Mouse (Mus musculus) lung, embryonic 15.5 days (tissue): ENCODE measurements around the gene Wdpcp. TPM values are rescaled to one million over a fixed set of nuclear protein-coding genes. Genes with fewer than 3 reads are reported as not detected.

Experiments used
- ATAC-seq: fragments of 200-750 bp; cut with Nextera tagmentation; 2 replicates; pipeline ENCODE4 v1.8.0; 2017; ENCODE audit warnings: moderate number of reproducible peaks, borderline replicate concordance; ENCODE audit not compliant: low FRiP score, low TSS enrichment; ENCODE audit errors: extremely low read depth
- H3K27ac ChIP-seq: fragments of 300-500 bp; sonication (generic); 2 replicates; pipeline ENCODE4 v1.5.1; 2015; ENCODE audit warnings: moderate library complexity, mild to moderate bottlenecking, inconsistent platforms
- H3K27me3 ChIP-seq: fragments of 300-500 bp; sonication (generic); 2 replicates; pipeline ENCODE4 v1.6.1; 2015; ENCODE audit warnings: inconsistent platforms
- H3K36me3 ChIP-seq: fragments of 300-500 bp; sonication (generic); 2 replicates; pipeline ENCODE4 v1.6.1; 2015; ENCODE audit warnings: inconsistent platforms
- H3K4me1 ChIP-seq: fragments of 300-500 bp; sonication (generic); 2 replicates; pipeline ENCODE4 v1.6.1; 2015; ENCODE audit warnings: inconsistent platforms
- H3K4me2 ChIP-seq: fragments of 300-500 bp; sonication (generic); 2 replicates; pipeline ENCODE4 v1.6.1; 2015; ENCODE audit warnings: inconsistent platforms, mild to moderate bottlenecking, moderate library complexity
- H3K4me3 ChIP-seq: fragments of 300-500 bp; sonication (generic); 2 replicates; pipeline ENCODE4 v1.5.1; 2015; ENCODE audit warnings: mild to moderate bottlenecking, inconsistent platforms
- H3K9ac ChIP-seq: fragments of 300-500 bp; sonication (generic); 2 replicates; pipeline ENCODE4 v1.6.1; 2015; ENCODE audit warnings: inconsistent platforms
- H3K9me3 ChIP-seq: fragments of 300-500 bp; sonication (generic); 2 replicates; pipeline ENCODE4 v1.6.1; 2016; ENCODE audit warnings: inconsistent platforms
- WGBS: fragments of 180-500 bp; shearing (Covaris S2); methylation state at CpG from one replicate; pipeline ENCODE4 v1.1.7; 2015; 5-methylcytosine and 5-hydroxymethylcytosine counted together
- polyA plus RNA-seq: library from polyadenylated mRNA; unstranded; fragments of >200 nt; fragmentation: Nextera tagmentation; extraction: Ambion mirVana; gene quantifications from 2 replicates; pipeline ENCODE4 v1.2.1, GENCODE M21; 2015

The Wdpcp gene
- polyA plus RNA-seq, 1 experiment from 2014 or later, result 12.5 TPM

DNA sequence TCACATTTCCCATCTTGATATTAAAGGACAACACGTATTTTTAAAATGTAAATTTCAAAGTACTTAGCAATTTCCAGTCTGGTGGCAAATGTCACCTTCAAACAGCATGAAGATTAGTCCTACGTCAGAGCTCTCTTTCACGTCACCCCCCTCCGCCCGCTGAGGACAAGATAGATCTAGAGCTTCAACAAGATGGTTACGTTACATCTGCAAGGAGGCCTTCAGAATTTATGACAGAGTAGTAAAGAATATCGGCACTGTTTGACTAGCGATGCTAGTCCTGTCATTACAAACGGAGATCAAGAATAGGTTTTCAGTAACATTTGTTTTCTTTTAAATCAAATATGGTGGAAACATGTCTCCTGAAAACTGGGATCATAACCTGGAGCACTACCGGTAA lies 1.1 kb upstream of the Wdpcp start:
- 9% methylated on average over 10 of the region's 10 CpGs for WGBS
- Histone ChIP-seq H3K4me1 (peaks cover 24% of the 10 kb centered on the region), H3K36me3 (peaks cover 3% of the 10 kb centered on the region; the same call in 1 of the 2 replicates), H3K27ac (no peak overlapping the region), H3K9me3 (no peaks in the 10 kb centered on the region), H3K4me2 (peak overlapping the region; percentile 69), H3K27me3 (no peaks in the 10 kb centered on the region), H3K9ac (peak overlapping the region; percentile 65), H3K4me3 (peak overlapping the region; percentile 67)
- no peak for ATAC-seq

GRCm38 (mm10) chr11:21581472-21581871 lies 9.4 kb downstream of the Wdpcp start:
- no peak for ATAC-seq
- Histone ChIP-seq H3K9me3 (no peaks in the 10 kb centered on the region), H3K4me3 (no peak overlapping the region), H3K36me3 (no peaks in the 10 kb centered on the region), H3K27me3 (no peaks in the 10 kb centered on the region), H3K4me2 (no peak overlapping the region), H3K4me1 (no peaks in the 10 kb centered on the region), H3K27ac (no peak overlapping the region), H3K9ac (no peak overlapping the region)
- WGBS, result 62% methylated on average over 7 of the region's 7 CpGs

DNA sequence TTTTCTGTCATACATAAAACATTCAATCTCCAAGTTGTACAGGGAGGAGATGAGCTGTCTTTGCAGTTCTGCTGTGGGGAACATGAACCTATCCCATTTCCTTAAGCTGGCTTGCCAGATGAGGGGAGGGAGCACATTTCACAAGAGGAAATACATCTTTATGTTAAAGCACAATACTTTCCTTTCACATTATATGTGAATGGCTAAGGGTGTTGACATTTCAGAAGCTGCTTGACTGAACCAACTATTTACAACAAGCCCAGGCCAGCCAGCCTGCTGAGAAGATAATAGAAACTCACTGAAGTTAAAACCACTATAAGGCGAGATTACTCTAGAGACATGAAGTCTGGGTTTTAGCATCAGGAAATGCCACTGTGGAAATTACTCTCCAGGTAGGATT lies 11.3 kb downstream of the Wdpcp start:
- no peaks in the 10 kb centered on the region for H3K36me3 ChIP-seq
- no peaks in the 10 kb centered on the region for H3K4me1 ChIP-seq
- H3K4me2 ChIP-seq, result no peak overlapping the region
- WGBS, result 47% methylated on average over 1 of the region's 1 CpGs
- H3K9me3 ChIP-seq, result no peaks in the 10 kb centered on the region
- H3K4me3 ChIP-seq, result no peak overlapping the region
- no peak overlapping the region for H3K27ac ChIP-seq
- H3K9ac ChIP-seq, result no peak overlapping the region
- no peak for ATAC-seq
- no peaks in the 10 kb centered on the region for H3K27me3 ChIP-seq

GRCm38 (mm10) chr11:21602497-21602896 lies 30.5 kb downstream of the Wdpcp start:
- Histone ChIP-seq H3K36me3 (no peaks in the 10 kb centered on the region), H3K9ac (no peak overlapping the region), H3K4me2 (no peak overlapping the region), H3K4me3 (no peak overlapping the region), H3K27ac (no peak overlapping the region), H3K27me3 (no peaks in the 10 kb centered on the region), H3K9me3 (no peaks in the 10 kb centered on the region), H3K4me1 (no peaks in the 10 kb centered on the region)
- WGBS, result 21% methylated on average over 5 of the region's 5 CpGs
- no peak for ATAC-seq

- H3K27ac ChIP-seq, result no peak overlapping the region
- no peak overlapping the region for H3K4me2 ChIP-seq
- no peaks in the 10 kb centered on the region for H3K36me3 ChIP-seq
- no peak overlapping the region for H3K9ac ChIP-seq
- no peaks in the 10 kb centered on the region for H3K9me3 ChIP-seq
- no peak overlapping the region for H3K4me3 ChIP-seq
- no peaks in the 10 kb centered on the region for H3K27me3 ChIP-seq
- ATAC-seq, result no peak
- H3K4me1 ChIP-seq, result no peaks in the 10 kb centered on the region
Measured at GRCm38 (mm10) chr11:21615915-21616314, 43.9 kb downstream of the Wdpcp start.

DNA sequence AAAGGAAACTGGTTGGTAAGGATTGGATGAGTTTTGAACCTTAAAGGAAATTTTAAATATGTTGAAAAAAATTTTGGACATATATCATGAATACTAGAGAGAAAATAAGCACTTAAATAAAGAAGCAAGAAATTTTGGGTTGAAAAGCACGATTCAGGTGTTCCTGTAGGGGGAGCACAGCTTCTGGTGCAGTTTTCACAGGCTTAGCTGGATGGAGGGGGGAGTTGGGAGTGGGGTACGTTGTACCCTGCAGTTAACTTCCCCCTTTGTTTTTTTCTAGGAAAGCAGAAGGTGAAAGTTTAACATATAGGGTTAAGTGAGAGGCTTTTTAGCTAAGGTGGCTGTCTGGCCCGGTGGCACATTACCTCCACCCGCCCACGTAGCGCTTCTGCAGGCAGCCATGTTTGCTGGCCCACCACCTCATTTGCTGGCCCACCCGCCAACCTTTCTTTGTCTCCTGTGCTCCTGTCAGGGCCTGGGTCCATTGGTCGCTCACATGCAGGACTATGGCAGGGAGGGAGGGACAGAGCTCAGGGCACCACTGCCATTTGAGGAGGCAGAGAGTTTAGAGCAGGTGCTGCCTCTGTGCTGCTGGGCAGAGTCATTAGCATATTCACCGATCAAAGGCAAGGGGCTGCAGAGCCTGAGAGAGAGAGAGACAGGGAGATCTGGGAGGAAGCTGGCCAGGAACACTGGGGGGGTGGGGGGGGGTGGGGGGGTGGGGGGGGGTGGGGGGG lies 62.3 kb downstream of the Wdpcp start:
- H3K9ac ChIP-seq, result no peak overlapping the region
- no peak for ATAC-seq
- H3K36me3 ChIP-seq, result no peaks in the 10 kb centered on the region
- 67% methylated on average over 9 of the region's 9 CpGs for WGBS
- H3K4me2 ChIP-seq, result no peak overlapping the region
- H3K9me3 ChIP-seq, result no peaks in the 10 kb centered on the region
- no peak overlapping the region for H3K4me3 ChIP-seq
- H3K27ac ChIP-seq, result no peak overlapping the region
- peaks cover 5% of the 10 kb centered on the region; the same call in 1 of the 2 replicates for H3K4me1 ChIP-seq
- H3K27me3 ChIP-seq, result no peaks in the 10 kb centered on the region

- no peaks in the 10 kb centered on the region for H3K36me3 ChIP-seq
- peaks cover 9% of the 10 kb centered on the region; the same call in 1 of the 2 replicates for H3K4me1 ChIP-seq
- H3K9ac ChIP-seq, result no peak overlapping the region
- no peaks in the 10 kb centered on the region for H3K27me3 ChIP-seq
- H3K27ac ChIP-seq, result no peak overlapping the region
- H3K9me3 ChIP-seq, result no peaks in the 10 kb centered on the region
- no peak overlapping the region for H3K4me3 ChIP-seq
- ATAC-seq, result no peak
- H3K4me2 ChIP-seq, result no peak overlapping the region
- WGBS, result 3% methylated on average over 5 of the region's 5 CpGs
Measured at GRCm38 (mm10) chr11:21638341-21638740, 66.3 kb downstream of the Wdpcp start.

- Histone ChIP-seq H3K9ac (no peak overlapping the region), H3K4me2 (no peak overlapping the region), H3K4me3 (no peak overlapping the region), H3K27ac (no peak overlapping the region), H3K9me3 (no peaks in the 10 kb centered on the region), H3K4me1 (peaks cover 9% of the 10 kb centered on the region; the same call in 1 of the 2 replicates), H3K36me3 (no peaks in the 10 kb centered on the region), H3K27me3 (no peaks in the 10 kb centered on the region)
- 25% methylated on average over 2 of the region's 2 CpGs for WGBS
- no peak for ATAC-seq
Measured at GRCm38 (mm10) chr11:21639534-21639933, 67.5 kb downstream of the Wdpcp start.

GRCm38 (mm10) chr11:21644231-21644630 lies 72.2 kb downstream of the Wdpcp start:
- H3K27me3 ChIP-seq, result no peaks in the 10 kb centered on the region
- H3K4me1 ChIP-seq, result peaks cover 4% of the 10 kb centered on the region; the same call in 1 of the 2 replicates
- no peak overlapping the region for H3K27ac ChIP-seq
- H3K9ac ChIP-seq, result no peak overlapping the region
- whole genome bisulfite sequencing, result 51% methylated on average over 4 of the region's 4 CpGs
- H3K4me3 ChIP-seq, result no peak overlapping the region
- ATAC-seq, result no peak
- no peak overlapping the region for H3K4me2 ChIP-seq
- no peaks in the 10 kb centered on the region for H3K9me3 ChIP-seq
- no peaks in the 10 kb centered on the region for H3K36me3 ChIP-seq

- no peak for ATAC-seq
- no peaks in the 10 kb centered on the region for H3K27me3 ChIP-seq
- H3K9ac ChIP-seq, result no peak overlapping the region
- no peaks in the 10 kb centered on the region for H3K4me1 ChIP-seq
- WGBS, result 69% methylated on average over 3 of the region's 3 CpGs
- no peaks in the 10 kb centered on the region for H3K9me3 ChIP-seq
- H3K4me2 ChIP-seq, result no peak overlapping the region
- no peak overlapping the region for H3K4me3 ChIP-seq
- no peaks in the 10 kb centered on the region for H3K36me3 ChIP-seq
- H3K27ac ChIP-seq, result no peak overlapping the region
Measured at GRCm38 (mm10) chr11:21646136-21646535, 74.1 kb downstream of the Wdpcp start.

- Histone ChIP-seq H3K4me3 (no peak overlapping the region), H3K27me3 (no peaks in the 10 kb centered on the region), H3K4me2 (no peak overlapping the region), H3K4me1 (no peaks in the 10 kb centered on the region), H3K9ac (no peak overlapping the region), H3K9me3 (no peaks in the 10 kb centered on the region), H3K27ac (no peak overlapping the region), H3K36me3 (no peaks in the 10 kb centered on the region)
- WGBS, result 65% methylated on average over 3 of the region's 3 CpGs
- no peak for ATAC-seq
Measured at GRCm38 (mm10) chr11:21658985-21659384, 87.0 kb downstream of the Wdpcp start.

DNA sequence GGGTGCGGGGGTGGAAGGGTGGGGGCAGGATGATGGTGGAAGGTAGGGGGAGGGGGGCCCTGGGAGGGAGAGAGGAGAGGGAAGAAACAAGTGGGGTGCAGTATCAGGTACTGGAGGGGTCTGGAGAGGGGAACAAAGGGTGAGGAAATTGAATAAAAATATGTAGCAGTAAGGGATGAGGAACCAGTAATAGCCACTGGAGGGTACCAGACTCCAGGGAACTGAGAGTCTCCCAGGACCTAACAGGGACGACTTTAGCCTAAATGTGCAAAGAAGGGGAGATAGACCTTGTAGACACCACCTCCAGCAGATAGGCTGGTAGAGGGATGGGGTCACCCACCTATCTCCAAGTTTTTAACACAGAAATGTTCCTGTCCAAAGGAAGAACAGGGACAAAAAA lies 105.0 kb downstream of the Wdpcp start:
- WGBS, result 71% methylated on average over 2 of the region's 2 CpGs
- no peak overlapping the region for H3K9ac ChIP-seq
- H3K4me1 ChIP-seq, result no peaks in the 10 kb centered on the region
- H3K4me2 ChIP-seq, result no peak overlapping the region
- ATAC-seq, result peak; percentile 23
- no peak overlapping the region for H3K27ac ChIP-seq
- H3K27me3 ChIP-seq, result no peaks in the 10 kb centered on the region
- no peaks in the 10 kb centered on the region for H3K36me3 ChIP-seq
- H3K4me3 ChIP-seq, result no peak overlapping the region
- no peaks in the 10 kb centered on the region for H3K9me3 ChIP-seq

DNA sequence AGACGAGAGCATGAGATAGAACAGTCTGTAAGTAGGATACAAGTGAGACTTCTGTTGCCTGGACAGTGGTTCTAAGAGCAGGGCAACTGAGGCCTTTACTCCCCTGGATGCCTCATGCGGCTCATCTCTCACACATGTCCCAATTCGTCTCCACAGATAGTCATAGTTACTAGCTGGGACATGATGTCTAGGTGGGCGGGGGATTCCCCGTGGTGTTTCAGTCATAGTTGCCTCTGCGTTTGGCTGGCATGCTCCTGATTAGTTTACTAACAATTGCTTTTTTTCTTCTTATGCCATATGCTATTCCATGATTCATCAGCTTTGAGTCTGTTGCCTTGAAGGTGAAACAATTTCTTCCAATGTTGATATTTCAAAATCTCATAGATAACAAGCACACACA lies 116.4 kb downstream of the Wdpcp start:
- H3K27ac ChIP-seq, result no peak overlapping the region
- no peak overlapping the region for H3K4me2 ChIP-seq
- no peaks in the 10 kb centered on the region for H3K27me3 ChIP-seq
- WGBS, result 79% methylated on average over 6 of the region's 6 CpGs
- no peaks in the 10 kb centered on the region for H3K36me3 ChIP-seq
- ATAC-seq, result no peak
- H3K9me3 ChIP-seq, result no peaks in the 10 kb centered on the region
- H3K9ac ChIP-seq, result no peak overlapping the region
- H3K4me3 ChIP-seq, result no peak overlapping the region
- H3K4me1 ChIP-seq, result no peaks in the 10 kb centered on the region
